Mouse (Mus musculus): ENCODE data around the gene Kctd17.

Kctd17 gene

GRCm38 (mm10) chr15:78447746-78448535 is 19.6 kb downstream of the Kctd17 start:
- peak; percentile 92 to 95 for DNase-seq (ENCODE audit: low spot score in 2 of 2)

- DNase-seq (ENCODE audit: low spot score in 2 of 2) = no peak
These were observed 20.8 kb downstream of the Kctd17 start for GRCm38 (mm10) chr15:78449131-78449530.

GRCm38 (mm10) chr15:78449694-78450418 is 21.5 kb downstream of the Kctd17 start:
- DNase-seq (ENCODE audit: low spot score in 2 of 2) = peak in 1 of 2 experiments; percentile 53

GRCm38 (mm10) chr15:78450419-78450768 is 22.0 kb downstream of the Kctd17 start:
- no peak for DNase-seq (ENCODE audit: low spot score in 2 of 2)

GRCm38 (mm10) chr15:78451201-78451600 is 22.8 kb downstream of the Kctd17 start:
- DNase-seq (ENCODE audit: low spot score in 2 of 2) = no peak

GRCm38 (mm10) chr15:78452929-78453328 is 24.6 kb downstream of the Kctd17 start:
- no peak for DNase-seq (ENCODE audit: low spot score in 2 of 2)

GRCm38 (mm10) chr15:78455168-78455567 is 26.8 kb downstream of the Kctd17 start:
- DNase-seq (ENCODE audit: low spot score in 2 of 2) = no peak

GRCm38 (mm10) chr15:78456051-78456450 is 27.7 kb downstream of the Kctd17 start:
- no peak for DNase-seq (ENCODE audit: low spot score in 2 of 2)

- DNase-seq (ENCODE audit: low spot score in 2 of 2) = no peak
These were observed 28.8 kb downstream of the Kctd17 start for GRCm38 (mm10) chr15:78457193-78457592.

- DNase-seq (ENCODE audit: low spot score in 2 of 2) = no peak
These were observed 34.6 kb downstream of the Kctd17 start for GRCm38 (mm10) chr15:78462981-78463380.

GRCm38 (mm10) chr15:78466809-78467208 is 38.4 kb downstream of the Kctd17 start:
- no peak for DNase-seq (ENCODE audit: low spot score in 2 of 2)

GRCm38 (mm10) chr15:78467570-78467969 is 39.2 kb downstream of the Kctd17 start:
- no peak for DNase-seq (ENCODE audit: low spot score in 2 of 2)

- DNase-seq (ENCODE audit: low spot score in 2 of 2) = no peak
These were observed 40.1 kb downstream of the Kctd17 start, which contains the start of gene Tmprss6 for GRCm38 (mm10) chr15:78468379-78468937. Gene Tmprss6, minus strand, starts transcription at chr15:78468634.

- no peak for DNase-seq (ENCODE audit: low spot score in 2 of 2)
These were observed 42.3 kb downstream of the Kctd17 start for GRCm38 (mm10) chr15:78470495-78471276.

GRCm38 (mm10) chr15:78471902-78472301 is 43.5 kb downstream of the Kctd17 start:
- DNase-seq (ENCODE audit: low spot score in 2 of 2) = no peak

- DNase-seq (ENCODE audit: low spot score in 2 of 2) = no peak
These were observed 45.1 kb downstream of the Kctd17 start for GRCm38 (mm10) chr15:78473442-78473841.

- no peak for DNase-seq (ENCODE audit: low spot score in 2 of 2)
These were observed 47.3 kb downstream of the Kctd17 start for GRCm38 (mm10) chr15:78475604-78476031.

- DNase-seq (ENCODE audit: low spot score in 2 of 2) = no peak
These were observed 48.5 kb downstream of the Kctd17 start for GRCm38 (mm10) chr15:78476878-78477277.

- DNase-seq (ENCODE audit: low spot score in 2 of 2) = no peak
These were observed 49.7 kb downstream of the Kctd17 start for GRCm38 (mm10) chr15:78478073-78478472.

- DNase-seq (ENCODE audit: low spot score in 2 of 2) = no peak
These were observed 51.1 kb downstream of the Kctd17 start for GRCm38 (mm10) chr15:78479470-78479869.

GRCm38 (mm10) chr15:78480111-78480510 is 51.7 kb downstream of the Kctd17 start:
- DNase-seq (ENCODE audit: low spot score in 2 of 2) = no peak

GRCm38 (mm10) chr15:78480991-78481390 is 52.6 kb downstream of the Kctd17 start:
- peak; percentile 26 to 38 for DNase-seq (ENCODE audit: low spot score in 2 of 2)

Data from urinary bladder, postnatal 36 days (tissue).